Mouse (Mus musculus) lung, postnatal 0 days (tissue): ENCODE measurements around the gene Zbtb6. TPM values are rescaled to one million over a fixed set of nuclear protein-coding genes. Genes with fewer than 3 reads are reported as not detected.

Experiments used
- ATAC-seq: fragments of 200-750 bp; cut with Nextera tagmentation; 2 replicates; pipeline ENCODE4 v1.8.0; 2017; ENCODE audit warnings: moderate library complexity
- DNase-seq: peaks from one replicate; pipeline ENCODE4 v3.0.0-alpha.2; 2016; ENCODE audit warnings: low spot score
- H3K27ac ChIP-seq: fragments of 300-500 bp; sonication (generic); 2 replicates; pipeline ENCODE4 v1.5.1; 2014; ENCODE audit warnings: antibody characterized with exemption, mild to moderate bottlenecking, low read length, mixed read lengths
- H3K27me3 ChIP-seq: fragments of 300-500 bp; sonication (generic); replicated peaks from 2 replicates; pipeline ENCODE4 v1.6.1; 2014; ENCODE audit warnings: low read length, mixed read lengths; ENCODE audit not compliant: insufficient read depth
- H3K36me3 ChIP-seq: fragments of 300-500 bp; sonication (generic); 2 replicates; pipeline ENCODE4 v1.6.1; 2014; ENCODE audit warnings: low read length, mixed read lengths; ENCODE audit not compliant: insufficient read depth
- H3K4me1 ChIP-seq: fragments of 300-500 bp; sonication (generic); 2 replicates; pipeline ENCODE4 v1.6.1; 2014; ENCODE audit warnings: antibody characterized with exemption, low read depth, low read length, mixed read lengths; ENCODE audit not compliant: insufficient read depth
- H3K4me2 ChIP-seq: fragments of 300-500 bp; sonication (generic); replicated peaks from 2 replicates; pipeline ENCODE4 v1.6.1; 2014; ENCODE audit warnings: low read depth, mild to moderate bottlenecking, low read length, moderate library complexity, mixed read lengths
- H3K4me3 ChIP-seq: fragments of 300-500 bp; sonication (generic); 2 replicates; pipeline ENCODE4 v1.5.1; 2014; ENCODE audit warnings: low read depth, low read length
- H3K9ac ChIP-seq: fragments of 300-500 bp; sonication (generic); replicated peaks from 2 replicates; pipeline ENCODE4 v1.6.1; 2014; ENCODE audit warnings: low read depth, mild to moderate bottlenecking
- H3K9me3 ChIP-seq: fragments of 300-500 bp; sonication (generic); 2 replicates; pipeline ENCODE4 v1.6.1; 2016; ENCODE audit warnings: low read length, mixed read lengths
- CTCF ChIP-seq: IDR thresholded peaks from 2 replicates; pipeline ENCODE4 v1.5.1; 2016; ENCODE audit warnings: antibody characterized with exemption, mild to moderate bottlenecking
- EP300 ChIP-seq: IDR thresholded peaks from 2 replicates; pipeline ENCODE4 v1.6.1; 2016; ENCODE audit warnings: antibody characterized with exemption, mild to moderate bottlenecking, control low read depth
- WGBS: fragments of 180-500 bp; shearing (Covaris S2); extraction: QIAGEN DNeasy Blood & Tissue Kit; methylation state at CpG from one replicate; pipeline ENCODE4 v1.1.7; 2014; 5-methylcytosine and 5-hydroxymethylcytosine counted together
- polyA plus RNA-seq: library from polyadenylated mRNA; unstranded; fragments of >200 nt; fragmentation: Nextera tagmentation; extraction: Ambion mirVana; gene quantifications from 2 replicates; pipeline ENCODE4 v1.2.1, GENCODE M21; 2015

The Zbtb6 gene
- polyA plus RNA-seq, 1 experiment from 2014 or later: 3.1 TPM

- ATAC-seq (peak; percentile 97), DNase-seq (peak; percentile 96)
- WGBS: 1% methylated on average over 38 of the region's 38 CpGs
- TF ChIP-seq CTCF: 0 out of 2 replicates have a peak, but pooled peaks have one; percentile 4
- TF ChIP-seq EP300: peak; percentile 62
- Histone ChIP-seq H3K27me3 (no peaks in the 10 kb centered on the region), H3K4me3 (peak overlapping the region; percentile 85), H3K9me3 (no peaks in the 10 kb centered on the region), H3K27ac (peak overlapping the region; percentile 91), H3K4me1 (peaks cover 5% of the 10 kb centered on the region; the same call in 1 of the 2 replicates), H3K9ac (peak overlapping the region; percentile 81), H3K36me3 (no peaks in the 10 kb centered on the region), H3K4me2 (peak overlapping the region; percentile 89)
Measured at GRCm38 (mm10) chr2:37430593-37431464, 12.1 kb downstream of the Zbtb6 start.

- 55% methylated on average over 3 of the region's 3 CpGs for WGBS
- Histone ChIP-seq H3K36me3 (no peaks in the 10 kb centered on the region), H3K27me3 (no peaks in the 10 kb centered on the region), H3K4me1 (no peaks in the 10 kb centered on the region), H3K4me3 (no peak overlapping the region), H3K4me2 (no peak overlapping the region), H3K9ac (no peak overlapping the region), H3K9me3 (no peaks in the 10 kb centered on the region), H3K27ac (no peak overlapping the region)
- ATAC-seq (no peak), DNase-seq (no peak)
- TF ChIP-seq CTCF (no peak), EP300 (no peak)
Measured at GRCm38 (mm10) chr2:37423671-37424070, 19.3 kb downstream of the Zbtb6 start.

DNA sequence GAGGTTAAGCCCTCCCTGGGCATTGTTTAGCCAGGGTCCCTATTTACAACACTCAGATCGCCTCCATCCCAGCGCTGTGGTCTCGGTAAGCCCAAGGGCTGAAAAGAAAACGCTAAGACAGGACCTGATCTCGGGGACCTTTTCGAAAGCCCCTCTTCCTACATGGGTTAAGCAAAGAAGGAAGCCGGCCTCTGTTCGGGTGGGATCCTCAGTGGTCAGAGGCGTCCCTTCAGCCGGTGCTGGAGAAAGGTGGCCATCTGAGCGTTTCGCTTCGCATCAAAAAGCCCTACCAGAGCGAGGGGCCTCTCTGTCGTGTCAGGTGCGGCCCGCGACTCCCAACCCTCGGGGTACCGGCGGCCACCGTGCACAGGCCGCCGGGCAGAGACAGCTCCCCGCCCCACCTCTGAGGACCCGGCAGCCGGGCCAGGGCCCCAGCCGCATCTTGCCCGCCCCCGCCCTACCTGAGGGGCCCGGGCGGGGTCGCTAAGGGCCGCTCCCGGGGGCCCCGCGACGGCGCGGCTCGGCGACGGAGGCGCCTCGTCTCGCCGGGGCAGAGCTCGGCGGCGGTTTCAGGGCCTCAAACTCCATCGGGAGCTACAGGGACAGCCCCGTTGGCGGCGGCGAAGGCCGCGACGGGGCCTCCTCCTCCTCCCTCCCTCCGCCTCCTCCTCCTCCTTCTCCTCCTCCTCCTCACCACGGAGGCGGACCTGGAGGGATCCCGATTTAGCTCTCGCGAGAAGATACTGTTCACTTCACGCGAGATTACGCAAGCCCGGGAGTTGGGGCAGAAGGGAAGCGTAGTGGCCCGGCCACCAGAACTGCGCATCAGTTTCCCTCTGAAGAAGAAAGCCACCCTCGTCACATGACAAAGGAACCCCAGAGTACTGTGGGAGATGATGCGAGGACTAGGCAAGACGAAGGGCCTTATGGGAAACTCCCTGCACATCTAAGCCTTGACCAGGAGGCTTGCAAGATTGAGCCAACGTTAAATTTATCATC lies 20.4 kb downstream of the Zbtb6 start, which contains the start of gene Rc3h2:
Gene Rc3h2, minus strand, starts transcription at position 598 of the 999 bp plus-strand sequence.
- Histone ChIP-seq H3K9me3 (no peaks in the 10 kb centered on the region), H3K4me1 (no peaks in the 10 kb centered on the region), H3K4me2 (peak within 1 kb of the TSS; percentile 78), H3K36me3 (no peaks in the 10 kb centered on the region), H3K9ac (peak within 1 kb of the TSS; percentile 98), H3K4me3 (peak within 1 kb of the TSS; percentile 99), H3K27ac (peak within 1 kb of the TSS; percentile 95), H3K27me3 (no peaks in the 10 kb centered on the region)
- peak; percentile 99 for ATAC-seq
- peak; percentile 99 for DNase-seq
- WGBS: under 1% methylated on average over 63 of the region's 75 CpGs
- TF ChIP-seq CTCF (no peak), EP300 (peak; percentile 73)

DNA sequence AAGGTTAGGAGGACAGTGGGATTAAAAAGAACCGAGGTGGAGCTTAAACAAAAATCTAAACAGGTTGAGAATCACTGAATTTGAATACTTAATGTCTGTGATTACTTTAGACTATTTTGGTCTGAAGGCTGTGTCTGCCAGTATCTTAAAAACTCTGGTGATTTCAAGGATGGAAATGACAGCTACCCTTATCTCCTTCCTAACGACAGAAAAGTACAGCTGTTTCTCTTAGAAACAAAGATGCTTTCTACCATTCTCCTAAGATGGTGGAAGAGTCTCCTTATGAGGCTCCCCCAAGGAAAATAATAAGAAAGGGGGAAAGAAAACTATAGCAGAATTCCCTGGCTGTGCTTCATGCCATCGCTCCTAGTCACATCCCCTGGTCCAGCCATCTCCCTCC lies 21.1 kb downstream of the Zbtb6 start:
- H3K4me3 ChIP-seq: peak overlapping the region; percentile 99
- H3K27me3 ChIP-seq: no peaks in the 10 kb centered on the region
- WGBS: 4% methylated on average over 3 of the region's 3 CpGs
- no peak for TF ChIP-seq CTCF
- TF ChIP-seq EP300: no peak
- H3K4me1 ChIP-seq: no peaks in the 10 kb centered on the region
- ATAC-seq: no peak
- no peaks in the 10 kb centered on the region for H3K9me3 ChIP-seq
- H3K4me2 ChIP-seq: peak overlapping the region; percentile 78
- DNase-seq: no peak
- peak overlapping the region; percentile 95 for H3K27ac ChIP-seq
- peak overlapping the region; percentile 98 for H3K9ac ChIP-seq
- no peaks in the 10 kb centered on the region for H3K36me3 ChIP-seq

- Histone ChIP-seq H3K4me3 (no peak overlapping the region), H3K9ac (no peak overlapping the region), H3K4me1 (no peaks in the 10 kb centered on the region), H3K4me2 (no peak overlapping the region), H3K36me3 (peaks cover 18% of the 10 kb centered on the region; the same call in 1 of the 2 replicates), H3K27me3 (no peaks in the 10 kb centered on the region), H3K27ac (no peak overlapping the region), H3K9me3 (no peaks in the 10 kb centered on the region)
- DNase-seq (peak; percentile 32), ATAC-seq (no peak)
- 48% methylated on average over 1 of the region's 1 CpGs for WGBS
- TF ChIP-seq EP300: no peak
- peak; percentile 50 for TF ChIP-seq CTCF
Measured at GRCm38 (mm10) chr2:37395539-37395938, 47.4 kb downstream of the Zbtb6 start.

GRCm38 (mm10) chr2:37382921-37383320 lies 60.0 kb downstream of the Zbtb6 start:
- Histone ChIP-seq H3K36me3 (peaks cover 10% of the 10 kb centered on the region), H3K9ac (no peak overlapping the region), H3K27ac (no peak overlapping the region), H3K4me1 (no peaks in the 10 kb centered on the region), H3K4me3 (no peak overlapping the region), H3K27me3 (no peaks in the 10 kb centered on the region), H3K9me3 (no peaks in the 10 kb centered on the region), H3K4me2 (no peak overlapping the region)
- TF ChIP-seq CTCF (no peak), EP300 (no peak)
- WGBS: 93% methylated on average over 9 of the region's 9 CpGs
- DNase-seq (no peak), ATAC-seq (no peak)
